Mouse (Mus musculus): ENCODE measurements at regions not wholly inside any gene's neighbourhood (a gene's known extent, or its start where the extent isn't known, plus 50 kb on each side); places are given as distances from the start of the nearest gene placed in this dataset.

- no peak for DNase-seq (ENCODE audit: low spot score)
Observed at GRCm38 (mm10) chr10:37377258-37378001, 238.7 kb upstream of the Marcks start.

- no peak for DNase-seq (ENCODE audit: low spot score)
Observed at GRCm38 (mm10) chr10:37376172-37376571, 237.5 kb upstream of the Marcks start.

- no peak for DNase-seq (ENCODE audit: low spot score)
Observed at GRCm38 (mm10) chr10:37375648-37376047, 236.9 kb upstream of the Marcks start.

- DNase-seq (ENCODE audit: low spot score): no peak
Observed at GRCm38 (mm10) chr10:37368997-37369679, 230.4 kb upstream of the Marcks start.

- no peak for DNase-seq (ENCODE audit: low spot score)
Observed at GRCm38 (mm10) chr10:37367796-37368195, 229.1 kb upstream of the Marcks start.

GRCm38 (mm10) chr10:37364506-37364905, 225.8 kb upstream of the Marcks start:
- DNase-seq (ENCODE audit: low spot score): no peak

- no peak for DNase-seq (ENCODE audit: low spot score)
Observed at GRCm38 (mm10) chr10:37360985-37361384, 222.3 kb upstream of the Marcks start.

GRCm38 (mm10) chr10:37358900-37359299, 220.2 kb upstream of the Marcks start:
- no peak for DNase-seq (ENCODE audit: low spot score)

- no peak for DNase-seq (ENCODE audit: low spot score)
Observed at GRCm38 (mm10) chr10:37358334-37358733, 219.6 kb upstream of the Marcks start.

GRCm38 (mm10) chr10:37357304-37358060, 218.8 kb upstream of the Marcks start:
- DNase-seq (ENCODE audit: low spot score): no peak

GRCm38 (mm10) chr10:37349261-37349660, 210.5 kb upstream of the Marcks start:
- no peak for DNase-seq (ENCODE audit: low spot score)

- DNase-seq (ENCODE audit: low spot score): no peak
Observed at GRCm38 (mm10) chr10:37348416-37348815, 209.7 kb upstream of the Marcks start.

GRCm38 (mm10) chr10:37347661-37348060, 208.9 kb upstream of the Marcks start:
- DNase-seq (ENCODE audit: low spot score): no peak

GRCm38 (mm10) chr10:37342675-37343074, 204.0 kb upstream of the Marcks start:
- no peak for DNase-seq (ENCODE audit: low spot score)

GRCm38 (mm10) chr10:37339658-37340057, 200.9 kb upstream of the Marcks start:
- DNase-seq (ENCODE audit: low spot score): no peak

GRCm38 (mm10) chr10:37338073-37338912, 199.6 kb upstream of the Marcks start:
- DNase-seq (ENCODE audit: low spot score): no peak

- no peak for DNase-seq (ENCODE audit: low spot score)
Observed at GRCm38 (mm10) chr10:37337172-37337620, 198.5 kb upstream of the Marcks start.

GRCm38 (mm10) chr10:37335148-37335547, 196.4 kb upstream of the Marcks start:
- DNase-seq (ENCODE audit: low spot score): no peak

GRCm38 (mm10) chr10:37326168-37326534, 187.4 kb upstream of the Marcks start:
- DNase-seq (ENCODE audit: low spot score): no peak

GRCm38 (mm10) chr10:37325514-37326167, 186.9 kb upstream of the Marcks start:
- DNase-seq (ENCODE audit: low spot score): no peak

GRCm38 (mm10) chr10:37323689-37324088, 185.0 kb upstream of the Marcks start:
- no peak for DNase-seq (ENCODE audit: low spot score)
